Mouse (Mus musculus): ENCODE measurements around the gene Cdk4. TPM values are rescaled to one million over a fixed set of nuclear protein-coding genes. Genes with fewer than 3 reads are reported as not detected.
A peak's percentile ranks its signal among the peaks of the same experiment; 100 is the strongest.

Cdk4 gene
- polyA plus RNA-seq, 1 experiment from 2014 or later = 293 TPM

DNA sequence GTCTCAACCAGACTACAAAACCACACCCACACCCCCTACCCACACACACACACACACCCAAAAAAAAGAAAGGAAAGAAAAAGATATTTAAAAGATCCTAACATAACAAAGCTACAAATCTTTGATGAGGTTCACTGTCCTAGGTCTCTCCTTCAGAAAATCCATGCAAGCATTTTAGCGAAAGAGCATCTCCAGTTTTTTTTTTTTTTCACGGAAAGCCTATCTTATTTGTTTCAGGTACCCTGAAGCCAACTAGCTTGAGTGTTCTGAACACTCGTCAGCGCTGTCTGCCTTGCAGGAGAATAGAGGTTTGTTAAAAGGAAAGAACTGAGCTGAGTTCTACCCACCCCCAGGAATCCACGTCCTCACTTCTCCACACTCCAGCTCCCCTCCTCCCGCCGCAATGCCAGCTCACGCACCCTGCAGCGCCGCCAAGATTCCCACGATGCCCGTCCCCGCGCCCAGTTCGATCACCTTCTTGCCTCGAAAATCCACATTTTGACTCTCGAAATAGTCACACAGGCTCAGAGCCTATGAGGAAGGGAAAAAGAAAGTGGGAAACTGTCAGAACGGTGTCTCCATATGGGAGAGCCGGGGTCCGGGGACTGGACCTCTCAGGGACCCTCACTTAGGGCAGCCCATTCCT lies 22.6 kb upstream of the Cdk4 start:
- Histone ChIP-seq H3K27ac (ENCODE audit: low read length) (no peak overlapping the region), H3K4me2 (ENCODE audit: low read depth, low read length) (peak overlapping the region; percentile 93), H3K27me3 (ENCODE audit: control insufficient read depth, insufficient read depth, low read depth, low read length) (peaks cover 28% of the 10 kb centered on the region), H3K9me3 (replicated peaks; ENCODE audit: control insufficient read depth, low read length) (no peaks in the 10 kb centered on the region), H3K36me3 (ENCODE audit: control insufficient read depth, insufficient read depth) (no peaks in the 10 kb centered on the region), H3K4me1 (ENCODE audit: control insufficient read depth, low read depth, low read length) (peaks cover 17% of the 10 kb centered on the region), H3K9ac (ENCODE audit: low read depth, low read length) (peak overlapping the region; percentile 63), H3K4me3 (ENCODE audit: low read depth, low read length) (peak overlapping the region; percentile 81)
- WGBS (ENCODE audit: insufficient replicate concordance) = 1% methylated on average over 20 of the region's 20 CpGs
- no peak for ATAC-seq (ENCODE audit: low read depth)

DNA sequence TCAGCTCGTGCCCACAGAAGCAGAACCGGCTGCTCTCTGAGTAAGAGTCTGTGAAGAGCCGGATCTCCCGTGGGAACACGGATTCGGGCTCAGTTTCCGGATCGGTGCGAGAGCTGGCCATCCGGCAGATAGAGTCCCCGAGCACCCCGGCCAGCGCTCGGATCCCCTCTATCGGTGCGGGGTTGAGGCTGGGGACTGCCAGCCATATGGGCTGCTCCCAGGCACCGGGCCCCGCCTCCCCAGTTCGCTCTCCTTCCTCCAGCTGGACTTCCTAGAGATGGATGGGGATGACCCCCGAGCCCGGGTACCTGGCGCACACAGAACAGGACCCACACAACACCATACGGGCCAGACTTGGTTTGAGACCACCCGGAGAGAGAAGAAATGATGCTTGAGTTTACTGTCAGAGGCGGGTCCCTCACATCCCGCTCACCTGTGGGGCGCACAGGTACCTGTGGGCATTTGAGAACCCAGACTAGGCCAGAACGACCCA lies 22.0 kb upstream of the Cdk4 start, which contains the start of the genes Mettl1 and Eef1akmt3:
TSS of gene Mettl1 (plus strand) at position 141 of the 493 bp plus-strand sequence.
TSS of gene Eef1akmt3 (minus strand) at position 240 of the 493 bp plus-strand sequence.
- Histone ChIP-seq H3K4me3 (ENCODE audit: low read depth, low read length) (peak within 1 kb of the TSS; percentile 81), H3K27me3 (ENCODE audit: control insufficient read depth, insufficient read depth, low read depth, low read length) (peaks cover 28% of the 10 kb centered on the region), H3K4me2 (ENCODE audit: low read depth, low read length) (peak within 1 kb of the TSS; percentile 93), H3K4me1 (ENCODE audit: control insufficient read depth, low read depth, low read length) (peaks cover 17% of the 10 kb centered on the region), H3K36me3 (ENCODE audit: control insufficient read depth, insufficient read depth) (no peaks in the 10 kb centered on the region), H3K9ac (ENCODE audit: low read depth, low read length) (peak within 1 kb of the TSS; percentile 63), H3K27ac (ENCODE audit: low read length) (peak within 1 kb of the TSS; percentile 46; the same call in 1 of the 2 replicates), H3K9me3 (replicated peaks; ENCODE audit: control insufficient read depth, low read length) (no peaks in the 10 kb centered on the region)
- 1% methylated on average over 28 of the region's 28 CpGs for WGBS (ENCODE audit: insufficient replicate concordance)
- peak; percentile 52 for ATAC-seq (ENCODE audit: low read depth)

DNA sequence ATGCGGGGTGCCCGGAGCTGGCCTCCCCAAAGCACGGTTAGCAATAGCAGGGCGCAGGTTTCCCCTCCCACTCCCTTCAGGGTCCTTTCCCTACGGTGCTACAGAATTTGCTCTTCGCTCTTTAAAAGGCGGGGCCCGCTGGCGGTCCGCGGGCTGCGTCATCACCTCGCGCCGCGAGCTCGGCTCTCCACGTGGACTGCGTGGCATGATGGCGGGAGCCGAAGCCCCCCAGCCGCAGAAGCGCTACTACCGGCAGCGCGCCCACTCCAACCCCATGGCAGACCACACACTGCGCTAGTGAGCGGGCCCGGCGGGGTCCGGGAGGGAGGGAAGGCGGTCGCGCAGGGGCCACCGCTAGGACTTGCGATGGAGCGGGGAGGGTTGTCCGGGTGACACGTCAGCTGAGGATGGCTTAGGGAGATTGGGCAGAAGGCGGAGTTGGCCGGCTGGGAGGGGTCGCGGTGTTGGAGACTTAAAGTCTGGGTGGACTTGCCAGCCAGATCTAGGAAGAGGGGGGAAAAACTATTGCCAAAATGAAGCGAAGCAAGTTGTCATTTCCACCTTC lies 21.5 kb upstream of the Cdk4 start:
- H3K36me3 ChIP-seq (ENCODE audit: control insufficient read depth, insufficient read depth) = no peaks in the 10 kb centered on the region
- peak overlapping the region; percentile 93 for H3K4me2 ChIP-seq (ENCODE audit: low read depth, low read length)
- H3K4me1 ChIP-seq (ENCODE audit: control insufficient read depth, low read depth, low read length) = peaks cover 17% of the 10 kb centered on the region
- H3K9me3 ChIP-seq (replicated peaks; ENCODE audit: control insufficient read depth, low read length) = no peaks in the 10 kb centered on the region
- under 1% methylated on average over 44 of the region's 44 CpGs for WGBS (ENCODE audit: insufficient replicate concordance)
- peak overlapping the region; percentile 63 for H3K9ac ChIP-seq (ENCODE audit: low read depth, low read length)
- no peak overlapping the region for H3K27ac ChIP-seq (ENCODE audit: low read length)
- H3K27me3 ChIP-seq (ENCODE audit: control insufficient read depth, insufficient read depth, low read depth, low read length) = peaks cover 28% of the 10 kb centered on the region
- peak; percentile 82 for ATAC-seq (ENCODE audit: low read depth)
- H3K4me3 ChIP-seq (ENCODE audit: low read depth, low read length) = peak overlapping the region; percentile 81

DNA sequence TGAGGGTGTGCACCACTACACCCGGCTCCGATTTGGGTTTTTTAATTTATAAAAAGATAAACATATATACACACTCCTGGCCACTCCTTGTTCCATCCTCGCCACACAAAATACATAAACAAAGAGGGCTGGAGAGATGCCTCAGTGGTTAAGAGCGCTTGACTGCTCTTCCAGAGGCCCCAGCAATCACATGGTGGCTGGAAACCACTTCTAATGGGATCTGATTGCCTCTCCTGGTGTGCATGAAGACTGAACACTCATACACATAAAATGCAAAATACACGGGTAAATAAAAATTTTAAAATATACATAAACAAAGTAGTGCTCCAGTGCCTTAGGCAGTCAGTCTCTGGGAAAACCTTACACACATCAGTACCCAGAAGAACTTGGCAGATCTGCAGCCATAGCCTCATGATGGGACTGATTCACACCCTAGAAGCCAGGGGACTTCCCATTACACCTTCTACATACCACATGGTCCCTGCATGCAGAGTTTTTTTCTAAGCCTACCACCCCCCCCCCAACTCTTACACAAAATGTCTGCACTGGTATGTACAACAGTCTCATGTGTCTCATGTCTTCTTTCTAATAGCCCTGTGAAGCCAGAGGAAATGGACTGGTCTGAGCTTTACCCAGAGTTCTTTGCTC lies 20.7 kb upstream of the Cdk4 start:
- 13% methylated on average over 5 of the region's 5 CpGs for WGBS (ENCODE audit: insufficient replicate concordance)
- peak overlapping the region; percentile 63 for H3K9ac ChIP-seq (ENCODE audit: low read depth, low read length)
- peak overlapping the region; percentile 81 for H3K4me3 ChIP-seq (ENCODE audit: low read depth, low read length)
- H3K4me1 ChIP-seq (ENCODE audit: control insufficient read depth, low read depth, low read length) = peaks cover 17% of the 10 kb centered on the region
- no peaks in the 10 kb centered on the region for H3K9me3 ChIP-seq (replicated peaks; ENCODE audit: control insufficient read depth, low read length)
- H3K4me2 ChIP-seq (ENCODE audit: low read depth, low read length) = peak overlapping the region; percentile 93
- ATAC-seq (ENCODE audit: low read depth) = no peak
- H3K27me3 ChIP-seq (ENCODE audit: control insufficient read depth, insufficient read depth, low read depth, low read length) = peaks cover 28% of the 10 kb centered on the region
- H3K36me3 ChIP-seq (ENCODE audit: control insufficient read depth, insufficient read depth) = no peaks in the 10 kb centered on the region
- H3K27ac ChIP-seq (ENCODE audit: low read length) = peak overlapping the region; percentile 46

DNA sequence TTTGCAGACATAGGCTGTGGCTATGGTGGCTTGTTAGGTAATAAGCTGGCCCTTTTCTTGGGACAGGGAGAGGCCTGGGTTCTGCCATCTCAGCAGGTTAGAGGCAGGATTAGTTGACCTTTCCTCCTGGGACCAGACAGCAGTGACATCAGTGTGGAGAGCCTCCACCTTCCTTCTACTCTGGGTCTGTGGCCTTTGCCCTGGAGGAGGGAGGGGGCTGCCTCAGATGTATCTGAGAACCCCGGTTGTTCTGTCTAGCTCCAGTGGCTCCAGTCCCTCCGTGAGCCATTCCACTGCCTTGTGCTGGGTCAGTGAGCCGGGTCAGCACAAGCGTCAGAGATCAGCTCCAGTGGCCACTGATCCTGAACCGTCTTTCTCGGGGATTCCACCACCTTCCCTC lies 20.1 kb upstream of the Cdk4 start:
- WGBS (ENCODE audit: insufficient replicate concordance) = 68% methylated on average over 6 of the region's 6 CpGs
- Histone ChIP-seq H3K4me3 (ENCODE audit: low read depth, low read length) (no peak overlapping the region), H3K27ac (ENCODE audit: low read length) (no peak overlapping the region), H3K4me1 (ENCODE audit: control insufficient read depth, low read depth, low read length) (peaks cover 17% of the 10 kb centered on the region), H3K36me3 (ENCODE audit: control insufficient read depth, insufficient read depth) (no peaks in the 10 kb centered on the region), H3K4me2 (ENCODE audit: low read depth, low read length) (no peak overlapping the region), H3K27me3 (ENCODE audit: control insufficient read depth, insufficient read depth, low read depth, low read length) (peaks cover 34% of the 10 kb centered on the region), H3K9ac (ENCODE audit: low read depth, low read length) (no peak overlapping the region), H3K9me3 (replicated peaks; ENCODE audit: control insufficient read depth, low read length) (no peaks in the 10 kb centered on the region)
- no peak for ATAC-seq (ENCODE audit: low read depth)

DNA sequence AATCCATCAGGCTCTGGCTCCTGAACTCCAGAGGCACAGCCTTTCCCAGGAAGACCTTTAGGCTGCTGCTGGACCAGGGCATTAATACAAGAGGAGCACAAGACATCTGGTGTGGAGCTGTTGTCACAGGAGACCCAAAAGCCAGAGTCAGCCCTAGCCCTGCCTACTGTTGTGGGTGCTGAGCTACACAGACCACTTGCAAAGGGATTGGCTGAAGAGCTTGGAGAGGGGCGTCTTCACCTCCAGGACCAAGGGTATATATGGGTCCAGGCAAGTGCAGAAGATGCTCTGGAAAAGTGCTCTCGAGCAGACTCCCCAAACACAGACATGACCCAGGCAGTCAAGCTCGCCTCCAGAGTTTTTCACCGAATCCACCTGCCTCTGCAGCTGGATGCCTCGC lies 15.4 kb upstream of the Cdk4 start, which contains the start of gene Cyp27b1:
TSS of gene Cyp27b1 (plus strand) at position 297 of the 400 bp plus-strand sequence.
- Histone ChIP-seq H3K27ac (ENCODE audit: low read length) (no peak within 1 kb of the TSS), H3K4me2 (ENCODE audit: low read depth, low read length) (peak within 1 kb of the TSS; percentile 1; the same call in 1 of the 2 replicates), H3K36me3 (ENCODE audit: control insufficient read depth, insufficient read depth) (no peaks in the 10 kb centered on the region), H3K4me1 (ENCODE audit: control insufficient read depth, low read depth, low read length) (peaks cover under 1% of the 10 kb centered on the region), H3K27me3 (ENCODE audit: control insufficient read depth, insufficient read depth, low read depth, low read length) (peaks cover 51% of the 10 kb centered on the region), H3K9me3 (replicated peaks; ENCODE audit: control insufficient read depth, low read length) (no peaks in the 10 kb centered on the region), H3K4me3 (ENCODE audit: low read depth, low read length) (no peak within 1 kb of the TSS), H3K9ac (ENCODE audit: low read depth, low read length) (no peak within 1 kb of the TSS)
- ATAC-seq (ENCODE audit: low read depth) = no peak
- 29% methylated on average over 5 of the region's 5 CpGs for WGBS (ENCODE audit: insufficient replicate concordance)

DNA sequence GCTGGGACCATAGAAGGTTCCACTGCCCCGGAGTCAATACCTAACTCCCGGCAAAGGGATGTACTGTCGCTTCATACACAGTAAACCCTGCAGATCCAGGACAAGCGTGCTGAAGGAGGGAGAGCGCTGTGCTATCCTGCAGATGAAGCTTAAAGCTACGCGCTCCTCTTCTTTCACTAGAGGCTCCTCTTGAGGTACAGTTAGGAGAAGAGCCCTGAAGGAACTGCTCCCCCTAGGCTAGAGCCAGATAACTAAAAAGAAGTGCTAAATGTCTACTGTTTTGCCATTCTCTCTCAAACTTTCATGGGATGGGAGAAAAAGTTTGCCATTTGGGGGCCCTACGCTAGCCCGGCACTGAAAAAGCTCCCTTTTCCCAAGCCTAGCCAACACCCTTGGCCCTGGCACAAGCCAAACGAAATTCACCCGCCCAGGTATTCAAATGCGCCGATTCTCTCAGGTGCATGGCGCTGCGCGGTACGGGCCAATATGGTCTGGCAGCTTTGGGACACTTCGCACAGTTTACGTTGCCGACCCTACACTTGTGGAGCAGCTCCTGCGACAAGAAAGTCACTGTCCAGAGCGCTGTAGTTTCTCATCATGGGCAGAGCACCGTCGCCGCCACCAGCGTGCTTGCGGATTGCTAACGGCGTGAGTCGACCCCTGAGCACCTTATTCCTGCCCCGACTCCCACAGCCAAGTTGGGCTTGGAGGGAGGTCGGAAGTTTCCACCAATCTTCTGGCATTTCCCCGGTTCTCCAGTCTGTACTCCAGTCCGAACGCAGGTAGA lies 14.5 kb upstream of the Cdk4 start:
- H3K27me3 ChIP-seq (ENCODE audit: control insufficient read depth, insufficient read depth, low read depth, low read length) = peaks cover 54% of the 10 kb centered on the region
- H3K4me3 ChIP-seq (ENCODE audit: low read depth, low read length) = no peak overlapping the region
- no peak overlapping the region for H3K27ac ChIP-seq (ENCODE audit: low read length)
- H3K36me3 ChIP-seq (ENCODE audit: control insufficient read depth, insufficient read depth) = no peaks in the 10 kb centered on the region
- H3K9me3 ChIP-seq (replicated peaks; ENCODE audit: control insufficient read depth, low read length) = no peaks in the 10 kb centered on the region
- ATAC-seq (ENCODE audit: low read depth) = no peak
- H3K4me1 ChIP-seq (ENCODE audit: control insufficient read depth, low read depth, low read length) = no peaks in the 10 kb centered on the region
- 5% methylated on average over 35 of the region's 35 CpGs for WGBS (ENCODE audit: insufficient replicate concordance)
- H3K9ac ChIP-seq (ENCODE audit: low read depth, low read length) = no peak overlapping the region
- H3K4me2 ChIP-seq (ENCODE audit: low read depth, low read length) = peak overlapping the region; percentile 1; the same call in 1 of the 2 replicates

DNA sequence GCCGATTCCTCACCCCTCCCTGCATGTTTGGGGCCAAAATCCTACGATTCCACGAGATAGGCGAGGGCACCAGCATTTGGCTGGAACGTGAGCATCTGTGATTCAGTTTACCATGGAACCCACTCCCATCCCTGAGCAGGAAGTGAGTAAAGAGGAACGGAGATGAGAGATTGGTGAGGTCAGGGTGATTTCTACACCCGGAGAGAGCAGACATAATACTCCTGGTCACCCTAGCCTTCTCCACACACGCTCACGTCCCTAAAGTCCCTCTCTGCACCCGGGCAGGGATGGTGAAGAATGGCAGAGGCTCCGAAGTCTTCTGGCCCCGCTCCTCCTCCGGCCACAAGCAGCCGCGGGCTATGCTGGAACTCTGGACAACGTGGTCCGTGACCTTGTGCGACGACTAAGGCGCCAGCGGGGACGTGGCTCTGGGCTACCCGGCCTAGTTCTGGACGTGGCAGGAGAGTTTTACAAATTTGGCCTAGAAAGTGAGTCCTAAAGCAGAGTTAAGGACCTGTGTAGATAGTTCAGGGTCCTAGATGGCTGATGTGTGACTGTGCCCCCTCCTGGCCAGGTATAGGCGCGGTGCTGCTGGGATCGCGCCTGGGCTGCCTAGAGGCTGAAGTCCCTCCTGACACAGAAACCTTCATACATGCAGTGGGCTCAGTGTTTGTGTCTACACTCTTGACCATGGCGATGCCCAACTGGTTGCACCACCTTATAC lies 13.8 kb upstream of the Cdk4 start:
- peak; percentile 37; the same call in 1 of the 2 replicates for ATAC-seq (ENCODE audit: low read depth)
- WGBS (ENCODE audit: insufficient replicate concordance) = 2% methylated on average over 29 of the region's 29 CpGs
- Histone ChIP-seq H3K4me3 (ENCODE audit: low read depth, low read length) (no peak overlapping the region), H3K36me3 (ENCODE audit: control insufficient read depth, insufficient read depth) (no peaks in the 10 kb centered on the region), H3K9me3 (replicated peaks; ENCODE audit: control insufficient read depth, low read length) (no peaks in the 10 kb centered on the region), H3K27me3 (ENCODE audit: control insufficient read depth, insufficient read depth, low read depth, low read length) (peaks cover 55% of the 10 kb centered on the region), H3K4me2 (ENCODE audit: low read depth, low read length) (peak overlapping the region; percentile 1; the same call in 1 of the 2 replicates), H3K4me1 (ENCODE audit: control insufficient read depth, low read depth, low read length) (no peaks in the 10 kb centered on the region), H3K9ac (ENCODE audit: low read depth, low read length) (no peak overlapping the region), H3K27ac (ENCODE audit: low read length) (no peak overlapping the region)
